Mouse (Mus musculus) neural tube, embryonic 13.5 days (tissue): Measurements from ENCODE around the gene Armc7. TPM values are rescaled to one million over a fixed set of nuclear protein-coding genes. Genes with fewer than 3 reads are reported as not detected.

ENCODE experiments used
- ATAC-seq: fragments of 200-750 bp; cut with Nextera tagmentation; 2 replicates; pipeline ENCODE4 v1.8.0; 2017; ENCODE audit warnings: low read depth, mild to moderate bottlenecking, moderate TSS enrichment, moderate library complexity
- H3K27ac ChIP-seq: fragments of 300-500 bp; sonication (generic); replicated peaks from 2 replicates; pipeline ENCODE4 v1.5.1; 2015; ENCODE audit warnings: moderate library complexity, mild to moderate bottlenecking, inconsistent platforms
- H3K27me3 ChIP-seq: fragments of 300-500 bp; sonication (generic); 2 replicates; pipeline ENCODE4 v1.6.1; 2015; ENCODE audit warnings: mild to moderate bottlenecking, inconsistent platforms
- H3K36me3 ChIP-seq: fragments of 300-500 bp; sonication (generic); 2 replicates; pipeline ENCODE4 v1.6.1; 2015; ENCODE audit warnings: mild to moderate bottlenecking, inconsistent platforms
- H3K4me1 ChIP-seq: fragments of 300-500 bp; sonication (generic); replicated peaks from 2 replicates; pipeline ENCODE4 v1.6.1; 2015; ENCODE audit warnings: inconsistent platforms
- H3K4me2 ChIP-seq: fragments of 300-500 bp; sonication (generic); 2 replicates; pipeline ENCODE4 v1.6.1; 2015; ENCODE audit warnings: inconsistent platforms, mild to moderate bottlenecking, moderate library complexity
- H3K4me3 ChIP-seq: fragments of 300-500 bp; sonication (generic); 2 replicates; pipeline ENCODE4 v1.5.1; 2015; ENCODE audit warnings: mild to moderate bottlenecking, inconsistent platforms
- H3K9ac ChIP-seq: fragments of 300-500 bp; sonication (generic); 2 replicates; pipeline ENCODE4 v1.6.1; 2015; ENCODE audit warnings: moderate library complexity, mild to moderate bottlenecking, inconsistent platforms
- H3K9me3 ChIP-seq: fragments of 300-500 bp; sonication (generic); 2 replicates; pipeline ENCODE4 v1.6.1; 2016; ENCODE audit warnings: inconsistent platforms
- WGBS: fragments of 180-500 bp; shearing (Covaris S2); methylation state at CpG from one replicate; pipeline ENCODE4 v1.1.7; 2015; 5-methylcytosine and 5-hydroxymethylcytosine counted together
- polyA plus RNA-seq: library from polyadenylated mRNA; unstranded; fragments of >200 nt; fragmentation: Nextera tagmentation; extraction: Ambion mirVana; gene quantifications from 2 replicates; pipeline ENCODE4 v1.2.1, GENCODE M21; 2015

Gene Armc7
- polyA plus RNA-seq, 1 experiment from 2014 or later = 13.1 TPM

GRCm38 (mm10) chr11:115502636-115503035 is 27.2 kb downstream of the Armc7 start:
- Histone ChIP-seq H3K4me1 (peaks cover 26% of the 10 kb centered on the region), H3K27ac (no peak overlapping the region), H3K36me3 (peaks cover 66% of the 10 kb centered on the region), H3K4me3 (no peak overlapping the region), H3K4me2 (no peak overlapping the region), H3K9me3 (no peaks in the 10 kb centered on the region), H3K9ac (no peak overlapping the region), H3K27me3 (no peaks in the 10 kb centered on the region)
- no peak for ATAC-seq
- 97% methylated on average over 6 of the region's 6 CpGs for WGBS

- Histone ChIP-seq H3K4me3 (no peak overlapping the region), H3K27me3 (no peaks in the 10 kb centered on the region), H3K36me3 (peaks cover 28% of the 10 kb centered on the region), H3K27ac (no peak overlapping the region), H3K9ac (no peak overlapping the region), H3K4me2 (no peak overlapping the region), H3K9me3 (no peaks in the 10 kb centered on the region), H3K4me1 (peaks cover 62% of the 10 kb centered on the region)
- no peak for ATAC-seq
- WGBS = 83% methylated on average over 3 of the region's 3 CpGs
These were observed 31.1 kb downstream of the Armc7 start for GRCm38 (mm10) chr11:115506586-115506985.

GRCm38 (mm10) chr11:115508061-115508460 is 32.6 kb downstream of the Armc7 start:
- H3K4me3 ChIP-seq = no peak overlapping the region
- no peaks in the 10 kb centered on the region for H3K27me3 ChIP-seq
- no peak overlapping the region for H3K4me2 ChIP-seq
- H3K9me3 ChIP-seq = no peaks in the 10 kb centered on the region
- no peak for ATAC-seq
- 97% methylated on average over 2 of the region's 2 CpGs for WGBS
- no peak overlapping the region for H3K27ac ChIP-seq
- H3K9ac ChIP-seq = no peak overlapping the region
- peaks cover 13% of the 10 kb centered on the region for H3K36me3 ChIP-seq
- peaks cover 73% of the 10 kb centered on the region for H3K4me1 ChIP-seq

GRCm38 (mm10) chr11:115509773-115510506 is 34.5 kb downstream of the Armc7 start:
- Histone ChIP-seq H3K27ac (peak overlapping the region; percentile 50), H3K36me3 (0 out of 2 replicates have a peak, but pooled peaks cover 5% of the 10 kb centered on the region), H3K4me3 (peak overlapping the region; percentile 100), H3K27me3 (no peaks in the 10 kb centered on the region), H3K4me2 (peak overlapping the region; percentile 89), H3K9ac (peak overlapping the region; percentile 99), H3K9me3 (no peaks in the 10 kb centered on the region), H3K4me1 (peaks cover 70% of the 10 kb centered on the region)
- 30% methylated on average over 6 of the region's 6 CpGs for WGBS
- ATAC-seq = no peak

- Histone ChIP-seq H3K9ac (peak overlapping the region; percentile 99), H3K4me3 (peak overlapping the region; percentile 100), H3K4me1 (peaks cover 65% of the 10 kb centered on the region), H3K36me3 (0 out of 2 replicates have a peak, but pooled peaks cover 5% of the 10 kb centered on the region), H3K4me2 (peak overlapping the region; percentile 89), H3K27ac (peak overlapping the region; percentile 14; the same call in 1 of the 2 replicates), H3K9me3 (no peaks in the 10 kb centered on the region), H3K27me3 (no peaks in the 10 kb centered on the region)
- no peak for ATAC-seq
- WGBS = 54% methylated on average over 5 of the region's 5 CpGs
These were observed 35.0 kb downstream of the Armc7 start for GRCm38 (mm10) chr11:115510507-115510888.

GRCm38 (mm10) chr11:115511121-115511520 is 35.7 kb downstream of the Armc7 start:
- Histone ChIP-seq H3K36me3 (0 out of 2 replicates have a peak, but pooled peaks cover 5% of the 10 kb centered on the region), H3K4me2 (peak overlapping the region; percentile 89), H3K9me3 (no peaks in the 10 kb centered on the region), H3K4me1 (peaks cover 61% of the 10 kb centered on the region), H3K4me3 (peak overlapping the region; percentile 100), H3K9ac (peak overlapping the region; percentile 99), H3K27ac (peak overlapping the region; percentile 90; the same call in 1 of the 2 replicates), H3K27me3 (no peaks in the 10 kb centered on the region)
- ATAC-seq = no peak
- 70% methylated on average over 2 of the region's 2 CpGs for WGBS

GRCm38 (mm10) chr11:115512004-115512403 is 36.5 kb downstream of the Armc7 start:
- no peak for ATAC-seq
- 33% methylated on average over 3 of the region's 3 CpGs for WGBS
- H3K27ac ChIP-seq = peak overlapping the region; percentile 90

GRCm38 (mm10) chr11:115512407-115513183 is 37.1 kb downstream of the Armc7 start:
- Histone ChIP-seq H3K27ac (peak overlapping the region; percentile 90), H3K36me3 (no peaks in the 10 kb centered on the region), H3K27me3 (no peaks in the 10 kb centered on the region), H3K4me3 (peak overlapping the region; percentile 100), H3K9ac (peak overlapping the region; percentile 99), H3K4me2 (peak overlapping the region; percentile 89), H3K9me3 (no peaks in the 10 kb centered on the region), H3K4me1 (peaks cover 48% of the 10 kb centered on the region)
- 16% methylated on average over 8 of the region's 8 CpGs for WGBS
- no peak for ATAC-seq

More at GRCm38 (mm10) chr11:115512004-115512403, 36.5 kb downstream of the Armc7 start:
- H3K4me2 ChIP-seq = peak overlapping the region; percentile 89
- H3K4me1 ChIP-seq = peaks cover 53% of the 10 kb centered on the region
- no peaks in the 10 kb centered on the region for H3K9me3 ChIP-seq
- H3K4me3 ChIP-seq = peak overlapping the region; percentile 100
- H3K36me3 ChIP-seq = no peaks in the 10 kb centered on the region
- H3K27me3 ChIP-seq = no peaks in the 10 kb centered on the region
- peak overlapping the region; percentile 99 for H3K9ac ChIP-seq

GRCm38 (mm10) chr11:115513271-115514237 is 38.1 kb downstream of the Armc7 start:
- no peaks in the 10 kb centered on the region for H3K9me3 ChIP-seq
- H3K27me3 ChIP-seq = no peaks in the 10 kb centered on the region
- ATAC-seq = peak; percentile 77
- no peaks in the 10 kb centered on the region for H3K36me3 ChIP-seq
- peak overlapping the region; percentile 99 for H3K9ac ChIP-seq
- peak overlapping the region; percentile 100 for H3K4me3 ChIP-seq
- under 1% methylated on average over 57 of the region's 57 CpGs for WGBS
- H3K4me2 ChIP-seq = peak overlapping the region; percentile 89
- H3K4me1 ChIP-seq = peaks cover 38% of the 10 kb centered on the region
- H3K27ac ChIP-seq = peak overlapping the region; percentile 90

- no peaks in the 10 kb centered on the region for H3K27me3 ChIP-seq
- H3K36me3 ChIP-seq = no peaks in the 10 kb centered on the region
- no peaks in the 10 kb centered on the region for H3K9me3 ChIP-seq
- peak within 1 kb of the TSS; percentile 90 for H3K27ac ChIP-seq
- H3K4me2 ChIP-seq = peak within 1 kb of the TSS; percentile 89
- peak; percentile 96 for ATAC-seq
- under 1% methylated on average over 24 of the region's 24 CpGs for WGBS
- peak within 1 kb of the TSS; percentile 100 for H3K4me3 ChIP-seq
- peak within 1 kb of the TSS; percentile 99 for H3K9ac ChIP-seq
- peaks cover 33% of the 10 kb centered on the region for H3K4me1 ChIP-seq
These were observed 38.8 kb downstream of the Armc7 start, which contains the start of gene Jpt1 for GRCm38 (mm10) chr11:115514238-115514663. Gene Jpt1, minus strand, starts transcription at chr11:115514387.

GRCm38 (mm10) chr11:115515021-115515420 is 39.6 kb downstream of the Armc7 start:
- Histone ChIP-seq H3K4me1 (peaks cover 27% of the 10 kb centered on the region), H3K36me3 (no peaks in the 10 kb centered on the region), H3K9me3 (no peaks in the 10 kb centered on the region), H3K27me3 (no peaks in the 10 kb centered on the region), H3K4me3 (no peak overlapping the region), H3K9ac (no peak overlapping the region), H3K4me2 (no peak overlapping the region), H3K27ac (no peak overlapping the region)
- 75% methylated on average over 6 of the region's 6 CpGs for WGBS
- no peak for ATAC-seq
